In the genomic region with DNA sequence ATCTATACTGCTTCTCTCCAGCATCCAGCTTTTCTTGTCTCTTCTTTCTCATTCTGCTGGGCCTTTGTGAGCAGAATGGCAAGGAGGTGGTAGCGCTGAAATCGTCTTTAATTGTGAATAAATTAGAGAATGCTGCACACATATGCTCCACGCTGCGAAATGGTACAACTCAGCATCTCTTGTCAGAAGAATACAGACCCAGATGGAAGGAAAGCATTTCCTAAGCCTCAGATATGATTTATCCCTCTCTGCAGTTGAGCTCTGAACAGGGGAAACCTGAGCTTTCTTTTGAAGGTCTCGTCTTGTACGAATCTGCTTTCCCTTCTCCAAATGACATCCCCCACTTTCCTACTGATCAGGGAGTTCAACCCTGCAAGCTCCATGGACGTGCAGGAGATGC, we compare ENCODE assay signal across 21 mouse cellular contexts. TPM values are rescaled to one million over a fixed set of nuclear protein-coding genes. Genes with fewer than 3 reads are reported as not detected.
DNase-seq lines count a peak whose midpoint lies in the region; ATAC-seq lines count a peak whose summit lies in the region.
"Had no signal": no experiment of that assay in that cellular context is flagged by ENCODE, and none has a peak within 500 bp of the region (broad histone marks: within the 10 kb centered on the region; RNA-seq: fewer than 3 reads in every experiment).

No protein-coding gene starts in this region.

- no peak overlapping the region for H3K9ac ChIP-seq in hindbrain, embryonic 14.5 days
- H3K9ac ChIP-seq in neural tube, embryonic 13.5 days = no peak overlapping the region
- no peak overlapping the region for H3K9ac ChIP-seq in hindbrain, embryonic 16.5 days (ENCODE audit: low read depth, low read length)
- H3K9ac ChIP-seq: embryonic facial prominence, embryonic 15.5 days; limb, embryonic 12.5 days; liver, embryonic 14.5 days had no signal

- 63% methylated on average over 7 of the region's 7 CpGs for WGBS in hindbrain, embryonic 14.5 days
- 75% methylated on average over 7 of the region's 7 CpGs for WGBS in hindbrain, embryonic 10.5 days
- 66% methylated on average over 7 of the region's 7 CpGs for WGBS in neural tube, embryonic 13.5 days
- 60% methylated on average over 7 of the region's 7 CpGs for WGBS in hindbrain, embryonic 16.5 days

- 0 out of 2 replicates have a peak overlapping the region, but pooled peaks have one; percentile 59 for H3K27ac ChIP-seq in hindbrain, embryonic 14.5 days
- no peak overlapping the region for H3K27ac ChIP-seq in hindbrain, embryonic 10.5 days
- peak overlapping the region; percentile 54; the same call in 1 of the 2 replicates for H3K27ac ChIP-seq in neural tube, embryonic 13.5 days (replicated peaks)
- peak overlapping the region; percentile 34; the same call in 1 of the 2 replicates for H3K27ac ChIP-seq in hindbrain, embryonic 16.5 days (ENCODE audit: low read depth, low read length)
- H3K27ac ChIP-seq: embryonic facial prominence, embryonic 15.5 days; heart, adult 2 months; limb, embryonic 12.5 days; liver, embryonic 14.5 days had no signal

- H3K4me1 ChIP-seq in hindbrain, embryonic 14.5 days (replicated peaks; ENCODE audit: control insufficient read depth, insufficient read depth, low read length) = peaks cover 9% of the 10 kb centered on the region; the same call in 1 of the 2 replicates
- no peaks in the 10 kb centered on the region; the same call in 1 of the 2 replicates for H3K4me1 ChIP-seq in hindbrain, embryonic 10.5 days (replicated peaks)
- H3K4me1 ChIP-seq in neural tube, embryonic 13.5 days (replicated peaks) = peaks cover 40% of the 10 kb centered on the region
- peaks cover 7% of the 10 kb centered on the region for H3K4me1 ChIP-seq in hindbrain, embryonic 16.5 days (ENCODE audit: control insufficient read depth, insufficient read depth, low read depth, low read length)
- H3K4me1 ChIP-seq: embryonic facial prominence, embryonic 15.5 days had no signal

- no peaks in the 10 kb centered on the region for H3K27me3 ChIP-seq in hindbrain, embryonic 14.5 days (ENCODE audit: control insufficient read depth, insufficient read depth, low read length)
- H3K27me3 ChIP-seq in hindbrain, embryonic 10.5 days (ENCODE audit: insufficient read depth, poor library complexity, severe bottlenecking) = no peaks in the 10 kb centered on the region
- no peaks in the 10 kb centered on the region for H3K27me3 ChIP-seq in neural tube, embryonic 13.5 days
- no peaks in the 10 kb centered on the region for H3K27me3 ChIP-seq in hindbrain, embryonic 16.5 days (replicated peaks; ENCODE audit: control insufficient read depth, insufficient read depth, low read length)
- H3K27me3 ChIP-seq: embryonic facial prominence, embryonic 15.5 days; limb, embryonic 12.5 days had no signal

- no peak for DNase-seq in hindbrain, embryonic 14.5 days (ENCODE audit: low spot score)
- no peak for DNase-seq in hindbrain, embryonic 10.5 days (ENCODE audit: low spot score)
- DNase-seq in neural tube, embryonic 10.5 days (ENCODE audit: extremely low spot score, low spot score) = no peak
- peak; percentile 38 for DNase-seq in telencephalon, adult 2 months (ENCODE audit: low read depth, low spot score)
- DNase-seq in embryo, embryonic 10.5 days (ENCODE audit: low spot score) = no peak
- DNase-seq: B cell, adult 2 months; cerebellum, adult 2 months; gastrocnemius, postnatal 14 days; heart, adult 2 months; kidney, adult 8-10 months; kidney, postnatal 4 days; retina, postnatal 1 day had no signal

- no peaks in the 10 kb centered on the region for H3K36me3 ChIP-seq in hindbrain, embryonic 14.5 days (replicated peaks; ENCODE audit: control insufficient read depth, insufficient read depth)
- no peaks in the 10 kb centered on the region for H3K36me3 ChIP-seq in hindbrain, embryonic 10.5 days
- H3K36me3 ChIP-seq in neural tube, embryonic 13.5 days = no peaks in the 10 kb centered on the region
- H3K36me3 ChIP-seq in hindbrain, embryonic 16.5 days (ENCODE audit: control insufficient read depth, insufficient read depth, low read length) = no peaks in the 10 kb centered on the region
- H3K36me3 ChIP-seq: embryonic facial prominence, embryonic 15.5 days; limb, embryonic 12.5 days had no signal

- no peaks in the 10 kb centered on the region for H3K9me3 ChIP-seq in hindbrain, embryonic 14.5 days (ENCODE audit: control insufficient read depth, low read length)
- H3K9me3 ChIP-seq in hindbrain, embryonic 10.5 days = no peaks in the 10 kb centered on the region
- no peaks in the 10 kb centered on the region for H3K9me3 ChIP-seq in neural tube, embryonic 13.5 days
- H3K9me3 ChIP-seq in hindbrain, embryonic 16.5 days (ENCODE audit: control insufficient read depth, low read length) = peaks cover 3% of the 10 kb centered on the region; the same call in 1 of the 2 replicates
- H3K9me3 ChIP-seq: embryonic facial prominence, embryonic 15.5 days had no signal

- no peak overlapping the region for H3K4me3 ChIP-seq in hindbrain, embryonic 14.5 days (replicated peaks; ENCODE audit: low read length)
- no peak overlapping the region for H3K4me3 ChIP-seq in hindbrain, embryonic 10.5 days
- no peak overlapping the region for H3K4me3 ChIP-seq in neural tube, embryonic 13.5 days
- no peak overlapping the region for H3K4me3 ChIP-seq in hindbrain, embryonic 16.5 days (ENCODE audit: low read length)
- H3K4me3 ChIP-seq: embryonic facial prominence, embryonic 15.5 days; heart, adult 2 months; limb, embryonic 12.5 days had no signal

- ATAC-seq in hindbrain, embryonic 14.5 days (ENCODE audit: low FRiP score) = no peak
- no peak for ATAC-seq in neural tube, embryonic 13.5 days (ENCODE audit: low read depth)
- no peak for ATAC-seq in hindbrain, embryonic 16.5 days
- ATAC-seq in erythroblast, adult 5-6 weeks (replicated peaks; ENCODE audit: low FRiP score, poor library complexity, severe bottlenecking) = no peak
- ATAC-seq: activated CD4-positive, CD25-positive, alpha-beta regulatory T cell, adult 4 months had no signal

- no peak overlapping the region for H3K4me2 ChIP-seq in hindbrain, embryonic 14.5 days (replicated peaks)
- H3K4me2 ChIP-seq in neural tube, embryonic 13.5 days = no peak overlapping the region
- no peak overlapping the region for H3K4me2 ChIP-seq in hindbrain, embryonic 16.5 days (ENCODE audit: low read length)
- H3K4me2 ChIP-seq: embryonic facial prominence, embryonic 15.5 days; limb, embryonic 12.5 days had no signal

RNA-seq across cellular contexts. Expression of gene Cttnbp2, which starts 48.4 kb away (rescaled TPM):
- polyA plus RNA-seq in hindbrain, embryonic 14.5 days (2014; fragmentation: Nextera tagmentation; extraction: Ambion mirVana) = 47.4 and 48.7 TPM in 2 replicates
- 16.2 and 16.8 TPM in 2 replicates for polyA plus RNA-seq in hindbrain, embryonic 10.5 days (2016; fragmentation: Nextera tagmentation; extraction: Ambion mirVana)
- 42.6 and 47.7 TPM in 2 replicates for polyA plus RNA-seq in neural tube, embryonic 13.5 days (2015; fragmentation: Nextera tagmentation; extraction: Ambion mirVana)
- 44.5 and 48.2 TPM in 2 replicates for polyA plus RNA-seq in hindbrain, embryonic 16.5 days (2015; fragmentation: Nextera tagmentation; extraction: Ambion mirVana)
- not detected in 2 replicates for total RNA-seq in erythroblast, adult 5-6 weeks (2015; ENCODE audit: low replicate concordance)
- not detected in 2 replicates for total RNA-seq in erythroblast, adult 5-6 weeks (2017; ENCODE audit: low replicate concordance)
- total RNA-seq: common myeloid progenitor, adult 5-6 weeks; neutrophil, adult 5-6 weeks had no signal
- polyA plus RNA-seq: activated CD4-positive, CD25-positive, alpha-beta regulatory T cell, adult 4 months had no signal
